Mouse (Mus musculus) intestine, embryonic 14.5 days (tissue): ENCODE measurements around the gene Slc26a6. TPM values are rescaled to one million over a fixed set of nuclear protein-coding genes. Genes with fewer than 3 reads are reported as not detected.

Experiments used
- ATAC-seq: fragments of 200-750 bp; cut with Nextera tagmentation; replicated peaks from 2 replicates; pipeline ENCODE4 v1.8.0; 2017; ENCODE audit warnings: low read depth, moderate number of reproducible peaks, moderate TSS enrichment, moderate library complexity; ENCODE audit not compliant: low FRiP score, low TSS enrichment
- DNase-seq: peaks from one replicate; pipeline ENCODE4 v3.0.0-alpha.2; 2018; ENCODE audit warnings: low spot score
- H3K27ac ChIP-seq: fragments of 300-500 bp; sonication (generic); 2 replicates; pipeline ENCODE4 v1.5.1; 2014; ENCODE audit warnings: low read depth, mild to moderate bottlenecking, control low read depth
- H3K27me3 ChIP-seq: fragments of 300-500 bp; sonication (generic); replicated peaks from 2 replicates; pipeline ENCODE4 v1.6.1; 2014; ENCODE audit warnings: low read length, control low read depth; ENCODE audit not compliant: control insufficient read depth, insufficient read depth
- H3K36me3 ChIP-seq: fragments of 300-500 bp; sonication (generic); 2 replicates; pipeline ENCODE4 v1.6.1; 2014; ENCODE audit warnings: low read length, control low read depth; ENCODE audit not compliant: control insufficient read depth, insufficient read depth
- H3K4me1 ChIP-seq: fragments of 300-500 bp; sonication (generic); replicated peaks from 2 replicates; pipeline ENCODE4 v1.6.1; 2014; ENCODE audit warnings: low read length, control low read depth, mixed read lengths; ENCODE audit not compliant: control insufficient read depth, insufficient read depth
- H3K4me2 ChIP-seq: fragments of 300-500 bp; sonication (generic); 2 replicates; pipeline ENCODE4 v1.6.1; 2014; ENCODE audit warnings: low read length
- H3K4me3 ChIP-seq: fragments of 300-500 bp; sonication (generic); 2 replicates; pipeline ENCODE4 v1.5.1; 2014; ENCODE audit warnings: low read depth, low read length, control low read depth, mixed read lengths
- H3K9ac ChIP-seq: fragments of 300-500 bp; sonication (generic); 2 replicates; pipeline ENCODE4 v1.6.1; 2014; ENCODE audit warnings: mild to moderate bottlenecking, low read length
- H3K9me3 ChIP-seq: fragments of 300-500 bp; sonication (generic); 2 replicates; pipeline ENCODE4 v1.6.1; 2016; ENCODE audit warnings: low read length, control low read depth; ENCODE audit not compliant: control insufficient read depth
- WGBS: fragments of 180-500 bp; shearing (Covaris S2); extraction: QIAGEN DNeasy Blood & Tissue Kit; methylation state at CpG from one replicate; pipeline ENCODE4 v1.1.7; 2014; 5-methylcytosine and 5-hydroxymethylcytosine counted together
- microRNA-seq: library from miRNA; unstranded; fragments of <30 nt; microRNA quantifications from one replicate; pipeline ENCODE4, GENCODE M21; 2016
- polyA plus RNA-seq: library from polyadenylated mRNA; unstranded; fragments of >200 nt; fragmentation: Nextera tagmentation; extraction: Ambion mirVana; gene quantifications from 2 replicates; pipeline ENCODE4 v1.2.1, GENCODE M21; 2014

The Slc26a6 gene
- polyA plus RNA-seq, 1 experiment from 2014 or later: 14.8 TPM

- peaks cover 3% of the 10 kb centered on the region for H3K36me3 ChIP-seq
- H3K4me1 ChIP-seq: peaks cover 4% of the 10 kb centered on the region; the same call in 1 of the 2 replicates
- H3K9ac ChIP-seq: no peak overlapping the region
- no peaks in the 10 kb centered on the region for H3K9me3 ChIP-seq
- DNase-seq: no peak
- peaks cover 17% of the 10 kb centered on the region; the same call in 1 of the 2 replicates for H3K27me3 ChIP-seq
- H3K4me3 ChIP-seq: no peak overlapping the region
- ATAC-seq: no peak
- no peak overlapping the region for H3K4me2 ChIP-seq
- H3K27ac ChIP-seq: no peak overlapping the region
- 82% methylated on average over 11 of the region's 11 CpGs for WGBS
Measured at GRCm38 (mm10) chr9:108955241-108955640, 102.2 kb downstream of the Slc26a6 start.

GRCm38 (mm10) chr9:108955846-108956245 lies 102.8 kb downstream of the Slc26a6 start:
- Histone ChIP-seq H3K4me2 (no peak overlapping the region), H3K4me3 (no peak overlapping the region), H3K9ac (no peak overlapping the region), H3K4me1 (peaks cover 4% of the 10 kb centered on the region; the same call in 1 of the 2 replicates), H3K27me3 (peaks cover 17% of the 10 kb centered on the region; the same call in 1 of the 2 replicates), H3K9me3 (no peaks in the 10 kb centered on the region), H3K36me3 (no peaks in the 10 kb centered on the region), H3K27ac (no peak overlapping the region)
- no peak for ATAC-seq
- 85% methylated on average over 11 of the region's 11 CpGs for WGBS
- DNase-seq: no peak

Small RNA genes within 50 kb of the gene (microRNA-seq; reads per million reads assigned to microRNA genes)
- gene Gm23156: not detected

Other genes starting within 250 kb of the Slc26a6 start
- gene Arih2, start 203.9 kb upstream of the Slc26a6 start, polyA plus RNA-seq: 43.1 and 46.7 TPM in 2 replicates
- gene Slc25a20, start 191.2 kb upstream of the Slc26a6 start, polyA plus RNA-seq: 29.1 and 34.5 TPM in 2 replicates
- gene Prkar2a, start 164.0 kb upstream of the Slc26a6 start, polyA plus RNA-seq: 52.3 and 54.4 TPM in 2 replicates
- gene Ip6k2, start 69.5 kb upstream of the Slc26a6 start, polyA plus RNA-seq: 107 and 110 TPM in 2 replicates
- 14.3 and 15.3 TPM in 2 replicates for gene Nckipsd, start 44.9 kb upstream of the Slc26a6 start, polyA plus RNA-seq
- 1.3 and 2.1 TPM in 2 replicates for gene Celsr3, start 27.0 kb upstream of the Slc26a6 start, polyA plus RNA-seq
- gene Tmem89, start 61.3 kb downstream of the Slc26a6 start, polyA plus RNA-seq: not detected in 2 replicates
- gene Uqcrc1, start 83.3 kb downstream of the Slc26a6 start, polyA plus RNA-seq: 522 and 561 TPM in 2 replicates
- gene Col7a1, start 100.3 kb downstream of the Slc26a6 start, polyA plus RNA-seq: 1.7 and 1.8 TPM in 2 replicates
- 0.37 TPM in 1 of 2 replicates, not detected in the other for gene Ucn2, start 132.7 kb downstream of the Slc26a6 start, polyA plus RNA-seq
- gene Pfkfb4, start 138.5 kb downstream of the Slc26a6 start, polyA plus RNA-seq: 10.2 and 11.3 TPM in 2 replicates
- 80.8 and 85.8 TPM in 2 replicates for gene Shisa5, start 185.3 kb downstream of the Slc26a6 start, polyA plus RNA-seq
- gene Trex1, start 206.5 kb downstream of the Slc26a6 start, polyA plus RNA-seq: 12.8 and 13.8 TPM in 2 replicates
- gene Atrip, start 220.8 kb downstream of the Slc26a6 start, polyA plus RNA-seq: 27.7 and 28.2 TPM in 2 replicates
- gene Ccdc51, start 229.2 kb downstream of the Slc26a6 start, polyA plus RNA-seq: 12.9 and 14.5 TPM in 2 replicates
- 682 and 702 TPM in 2 replicates for gene Tma7, start 229.3 kb downstream of the Slc26a6 start, polyA plus RNA-seq
- gene Plxnb1, start 242.1 kb downstream of the Slc26a6 start, polyA plus RNA-seq: 10.8 and 11.7 TPM in 2 replicates